ENCODE assay signal across 14 mouse cellular contexts in genomic region chr7:37388843-37389702, GRCm38 (mm10).
DNase-seq lines count a peak whose midpoint lies in the region; ATAC-seq lines count a peak whose summit lies in the region.
"Had no signal": no experiment of that assay in that cellular context is flagged by ENCODE, and none has a peak within 500 bp of the region (broad histone marks: within the 10 kb centered on the region; RNA-seq: fewer than 3 reads in every experiment).

No protein-coding gene starts in this region.

- ATAC-seq in midbrain, embryonic 15.5 days (replicated peaks) = no peak
- ATAC-seq in hindbrain, embryonic 14.5 days (ENCODE audit: low FRiP score) = no peak
- ATAC-seq: intestine, embryonic 15.5 days had no signal

- no peaks in the 10 kb centered on the region for H3K27me3 ChIP-seq in midbrain, embryonic 10.5 days (ENCODE audit: low read depth, poor library complexity, severe bottlenecking)
- no peaks in the 10 kb centered on the region for H3K27me3 ChIP-seq in midbrain, embryonic 15.5 days (replicated peaks)
- H3K27me3 ChIP-seq in hindbrain, embryonic 14.5 days (ENCODE audit: control insufficient read depth, insufficient read depth, low read length) = no peaks in the 10 kb centered on the region
- H3K27me3 ChIP-seq: heart, embryonic 13.5 days; intestine, embryonic 15.5 days; limb, embryonic 13.5 days; megakaryocyte, embryonic 14.5 days had no signal

- 87% methylated on average over 22 of the region's 22 CpGs for WGBS in midbrain, embryonic 10.5 days
- WGBS in midbrain, embryonic 15.5 days = 76% methylated on average over 22 of the region's 22 CpGs
- 74% methylated on average over 22 of the region's 22 CpGs for WGBS in hindbrain, embryonic 14.5 days

- no peak for DNase-seq in midbrain, embryonic 10.5 days (ENCODE audit: low spot score)
- peak; percentile 78 to 80 for DNase-seq in cerebellum, postnatal 14 days
- no peak for DNase-seq in hindbrain, embryonic 14.5 days (ENCODE audit: low spot score)
- peak; percentile 43 for DNase-seq in telencephalon, adult 2 months (ENCODE audit: low read depth, low spot score)
- DNase-seq in gastrocnemius, postnatal 14 days = no peak
- DNase-seq in adrenal gland, adult 18-20 months (ENCODE audit: low spot score in 2 of 2) = no peak
- no peak for DNase-seq in frontal cortex, postnatal 25 days (ENCODE audit: low spot score in 2 of 2)
- DNase-seq: lung, adult 2 months; thymus, adult 2 months had no signal

- H3K4me2 ChIP-seq in midbrain, embryonic 15.5 days = no peak overlapping the region
- H3K4me2 ChIP-seq in hindbrain, embryonic 14.5 days (replicated peaks) = no peak overlapping the region
- H3K4me2 ChIP-seq: heart, embryonic 13.5 days; intestine, embryonic 15.5 days; limb, embryonic 13.5 days had no signal

- no peak overlapping the region for H3K4me3 ChIP-seq in midbrain, embryonic 10.5 days
- no peak overlapping the region for H3K4me3 ChIP-seq in midbrain, embryonic 15.5 days
- H3K4me3 ChIP-seq in hindbrain, embryonic 14.5 days (replicated peaks; ENCODE audit: low read length) = no peak overlapping the region
- H3K4me3 ChIP-seq: heart, embryonic 13.5 days; intestine, embryonic 15.5 days; limb, embryonic 13.5 days; megakaryocyte, embryonic 14.5 days had no signal

- intact Hi-C loops in gastrocnemius, postnatal 14 days (cut with DNase I; ENCODE audit: low total_unique reads) = no loop called here

- H3K9ac ChIP-seq in midbrain, embryonic 15.5 days = no peak overlapping the region
- no peak overlapping the region for H3K9ac ChIP-seq in hindbrain, embryonic 14.5 days
- H3K9ac ChIP-seq: heart, embryonic 13.5 days; intestine, embryonic 15.5 days; limb, embryonic 13.5 days had no signal

- 0 out of 2 replicates have a peak overlapping the region, but pooled peaks have one; percentile 42 for H3K27ac ChIP-seq in midbrain, embryonic 10.5 days (replicated peaks)
- no peak overlapping the region for H3K27ac ChIP-seq in midbrain, embryonic 15.5 days
- H3K27ac ChIP-seq in hindbrain, embryonic 14.5 days = 0 out of 2 replicates have a peak overlapping the region, but pooled peaks have one; percentile 34
- H3K27ac ChIP-seq: heart, embryonic 13.5 days; intestine, embryonic 15.5 days; limb, embryonic 13.5 days had no signal

- H3K9me3 ChIP-seq in midbrain, embryonic 10.5 days (replicated peaks) = no peaks in the 10 kb centered on the region
- H3K9me3 ChIP-seq in midbrain, embryonic 15.5 days = no peaks in the 10 kb centered on the region
- no peaks in the 10 kb centered on the region for H3K9me3 ChIP-seq in hindbrain, embryonic 14.5 days (ENCODE audit: control insufficient read depth, low read length)
- H3K9me3 ChIP-seq: heart, embryonic 13.5 days; intestine, embryonic 15.5 days; limb, embryonic 13.5 days had no signal

- no peaks in the 10 kb centered on the region for H3K36me3 ChIP-seq in midbrain, embryonic 10.5 days
- no peaks in the 10 kb centered on the region for H3K36me3 ChIP-seq in midbrain, embryonic 15.5 days (replicated peaks)
- no peaks in the 10 kb centered on the region for H3K36me3 ChIP-seq in hindbrain, embryonic 14.5 days (replicated peaks; ENCODE audit: control insufficient read depth, insufficient read depth)
- H3K36me3 ChIP-seq: heart, embryonic 13.5 days; intestine, embryonic 15.5 days; limb, embryonic 13.5 days had no signal

- peaks cover 12% of the 10 kb centered on the region; the same call in 1 of the 2 replicates for H3K4me1 ChIP-seq in midbrain, embryonic 10.5 days
- no peaks in the 10 kb centered on the region for H3K4me1 ChIP-seq in midbrain, embryonic 15.5 days
- H3K4me1 ChIP-seq in hindbrain, embryonic 14.5 days (replicated peaks; ENCODE audit: control insufficient read depth, insufficient read depth, low read length) = no peaks in the 10 kb centered on the region
- H3K4me1 ChIP-seq: heart, embryonic 13.5 days; intestine, embryonic 15.5 days; limb, embryonic 13.5 days; megakaryocyte, embryonic 14.5 days had no signal

Comparison
In these comparisons a context has a peak if more than half of its experiments do, and no peak if none do; other contexts are left out.
1. DNase-seq: peak in cerebellum, postnatal 14 days (2 of 2) and telencephalon, adult 2 months (single experiment); none in midbrain, embryonic 10.5 days (single experiment), hindbrain, embryonic 14.5 days (single experiment), gastrocnemius, postnatal 14 days (single experiment), adrenal gland, adult 18-20 months (0 of 2) and frontal cortex, postnatal 25 days (0 of 2).